Mouse (Mus musculus) liver, embryonic 12.5 days (tissue): ENCODE data around the gene Tmem86a. TPM values are rescaled to one million over a fixed set of nuclear protein-coding genes. Genes with fewer than 3 reads are reported as not detected.

Experiments
- ATAC-seq: fragments of 200-750 bp; cut with Nextera tagmentation; 2 replicates; pipeline ENCODE4 v1.8.0; 2017; ENCODE audit warnings: moderate number of reproducible peaks, mild to moderate bottlenecking, moderate library complexity
- H3K27ac ChIP-seq: fragments of 300-500 bp; sonication (generic); 2 replicates; pipeline ENCODE4 v1.5.1; 2016; ENCODE audit warnings: mild to moderate bottlenecking
- H3K27me3 ChIP-seq: fragments of 300-500 bp; sonication (generic); replicated peaks from 2 replicates; pipeline ENCODE4 v1.6.1; 2016; ENCODE audit warnings: mild to moderate bottlenecking, moderate library complexity
- H3K36me3 ChIP-seq: fragments of 300-500 bp; sonication (generic); 2 replicates; pipeline ENCODE4 v1.6.1; 2016; ENCODE audit warnings: mild to moderate bottlenecking, moderate library complexity
- H3K4me1 ChIP-seq: fragments of 300-500 bp; sonication (generic); 2 replicates; pipeline ENCODE4 v1.6.1; 2016
- H3K4me2 ChIP-seq: fragments of 300-500 bp; sonication (generic); 2 replicates; pipeline ENCODE4 v1.6.1; 2016; ENCODE audit warnings: mild to moderate bottlenecking, moderate library complexity
- H3K4me3 ChIP-seq: fragments of 300-500 bp; sonication (generic); 2 replicates; pipeline ENCODE4 v1.5.1; 2016; ENCODE audit warnings: mild to moderate bottlenecking, moderate library complexity
- H3K9ac ChIP-seq: fragments of 300-500 bp; sonication (generic); 2 replicates; pipeline ENCODE4 v1.6.1; 2016; ENCODE audit warnings: mild to moderate bottlenecking, moderate library complexity
- H3K9me3 ChIP-seq: fragments of 300-500 bp; sonication (generic); replicated peaks from 2 replicates; pipeline ENCODE4 v1.6.1; 2016; ENCODE audit warnings: mild to moderate bottlenecking, moderate library complexity
- WGBS: fragments of 180-500 bp; shearing (Covaris S2); methylation state at CpG from one replicate; pipeline ENCODE4 v1.1.7; 2016; ENCODE audit not compliant: insufficient replicate concordance; 5-methylcytosine and 5-hydroxymethylcytosine counted together
- polyA plus RNA-seq: library from polyadenylated mRNA; unstranded; fragments of >200 nt; fragmentation: Nextera tagmentation; extraction: Ambion mirVana; gene quantifications from 2 replicates; pipeline ENCODE4 v1.2.1, GENCODE M21; 2016

The Tmem86a gene
- polyA plus RNA-seq, 1 experiment from 2014 or later = 20.3 TPM

DNA sequence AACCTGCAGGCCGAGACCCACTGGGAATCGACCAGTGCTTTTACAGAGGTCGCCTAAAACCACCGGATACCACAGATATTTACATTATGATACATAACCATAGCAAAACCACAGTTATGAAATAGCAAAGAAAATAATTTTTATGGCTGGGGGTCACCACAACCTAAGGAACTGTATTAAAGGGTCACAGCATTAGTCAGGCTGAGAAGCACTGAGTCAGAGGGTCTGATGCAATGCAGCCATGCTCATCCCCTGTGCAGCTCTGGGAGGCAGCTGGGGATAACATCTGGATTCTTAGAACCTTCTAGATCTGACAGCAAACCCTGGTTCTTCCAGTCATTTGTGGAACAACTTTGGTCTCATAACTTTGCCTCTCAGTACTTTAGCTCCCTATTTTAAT is 19.0 kb upstream of the Tmem86a start:
- Histone ChIP-seq H3K9ac (no peak overlapping the region), H3K27ac (no peak overlapping the region), H3K9me3 (no peaks in the 10 kb centered on the region), H3K4me3 (no peak overlapping the region), H3K4me1 (no peaks in the 10 kb centered on the region), H3K27me3 (no peaks in the 10 kb centered on the region), H3K4me2 (no peak overlapping the region), H3K36me3 (no peaks in the 10 kb centered on the region)
- ATAC-seq = no peak
- WGBS = 64% methylated on average over 4 of the region's 4 CpGs

DNA sequence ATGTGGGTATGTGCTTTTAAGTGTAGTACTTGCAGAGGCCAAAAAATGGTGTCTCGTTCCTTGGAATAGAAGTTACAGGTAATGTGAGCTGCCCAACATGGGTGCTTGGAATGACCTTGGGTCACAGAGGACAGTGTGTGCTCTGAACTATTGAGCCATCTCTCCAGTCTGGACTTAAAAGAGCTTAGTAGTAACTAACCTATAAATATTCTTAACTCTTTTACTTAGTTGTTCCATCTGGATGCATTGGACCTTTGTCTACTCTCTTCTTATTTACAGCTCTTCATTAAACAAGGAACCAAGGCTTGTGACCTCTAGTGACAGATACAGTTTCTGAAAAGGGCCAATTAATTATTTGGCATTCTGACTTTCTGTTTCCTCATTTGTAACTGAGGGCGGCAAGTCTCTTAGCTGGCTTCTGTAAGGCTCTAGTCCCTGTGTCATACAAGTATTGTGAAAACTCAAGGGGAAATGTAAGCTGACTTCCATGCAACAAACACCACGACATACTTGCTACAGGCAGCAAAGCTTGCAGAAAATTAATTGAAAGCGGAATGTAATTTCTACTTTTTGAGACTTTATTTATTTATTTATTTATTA is 15.5 kb upstream of the Tmem86a start:
- H3K4me1 ChIP-seq = no peaks in the 10 kb centered on the region
- 73% methylated on average over 4 of the region's 4 CpGs for WGBS
- no peaks in the 10 kb centered on the region for H3K9me3 ChIP-seq
- H3K36me3 ChIP-seq = no peaks in the 10 kb centered on the region
- no peaks in the 10 kb centered on the region for H3K27me3 ChIP-seq
- no peak overlapping the region for H3K4me2 ChIP-seq
- H3K27ac ChIP-seq = no peak overlapping the region
- H3K4me3 ChIP-seq = no peak overlapping the region
- no peak for ATAC-seq
- no peak overlapping the region for H3K9ac ChIP-seq

DNA sequence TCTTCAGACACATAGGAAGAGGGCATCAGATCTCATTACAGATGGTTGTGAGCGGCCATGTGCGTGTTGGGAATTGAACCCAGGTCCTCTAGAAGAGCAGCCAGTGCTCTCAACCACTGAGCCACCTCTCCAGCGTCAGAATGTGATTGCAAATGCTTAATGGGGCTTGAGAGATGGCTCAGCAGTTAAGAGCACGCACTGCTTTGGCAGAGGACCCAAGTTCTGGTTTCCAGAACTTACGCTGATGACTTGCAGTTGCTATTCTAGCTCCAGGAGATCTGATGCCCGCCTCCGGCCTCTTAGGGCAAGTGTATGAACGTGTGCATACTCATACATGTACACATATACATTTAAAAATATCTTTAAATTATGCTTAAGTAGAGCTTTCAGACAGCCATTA is 15.0 kb upstream of the Tmem86a start:
- WGBS = 61% methylated on average over 8 of the region's 8 CpGs
- Histone ChIP-seq H3K4me2 (no peak overlapping the region), H3K36me3 (no peaks in the 10 kb centered on the region), H3K9me3 (no peaks in the 10 kb centered on the region), H3K9ac (no peak overlapping the region), H3K27ac (no peak overlapping the region), H3K4me1 (no peaks in the 10 kb centered on the region), H3K4me3 (no peak overlapping the region), H3K27me3 (no peaks in the 10 kb centered on the region)
- ATAC-seq = no peak

DNA sequence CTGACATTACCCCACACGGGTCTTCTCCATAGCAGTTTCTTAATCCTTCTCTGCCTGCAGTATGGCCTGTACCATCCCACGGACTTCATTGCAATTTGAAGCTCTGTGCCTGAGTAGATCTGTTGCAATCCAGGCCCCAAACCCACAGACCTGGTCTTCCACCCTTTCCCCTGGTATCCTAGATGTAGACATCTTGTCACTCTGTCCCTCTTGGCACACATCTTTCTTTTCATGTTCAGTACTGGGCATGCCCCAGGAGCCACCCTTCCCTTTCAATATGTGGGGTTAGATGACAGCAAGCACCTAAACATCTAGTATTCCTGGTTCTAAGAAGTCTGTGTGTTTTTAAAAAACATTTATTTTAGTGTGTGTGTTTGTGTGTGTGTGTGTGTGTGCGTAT is 8.7 kb upstream of the Tmem86a start:
- no peak overlapping the region for H3K4me3 ChIP-seq
- H3K27ac ChIP-seq = no peak overlapping the region
- H3K36me3 ChIP-seq = no peaks in the 10 kb centered on the region
- no peak for ATAC-seq
- no peaks in the 10 kb centered on the region for H3K4me1 ChIP-seq
- WGBS = 71% methylated on average over 3 of the region's 3 CpGs
- H3K9ac ChIP-seq = no peak overlapping the region
- no peak overlapping the region for H3K4me2 ChIP-seq
- H3K27me3 ChIP-seq = 0 out of 2 replicates have a peak, but pooled peaks cover 4% of the 10 kb centered on the region
- H3K9me3 ChIP-seq = no peaks in the 10 kb centered on the region

DNA sequence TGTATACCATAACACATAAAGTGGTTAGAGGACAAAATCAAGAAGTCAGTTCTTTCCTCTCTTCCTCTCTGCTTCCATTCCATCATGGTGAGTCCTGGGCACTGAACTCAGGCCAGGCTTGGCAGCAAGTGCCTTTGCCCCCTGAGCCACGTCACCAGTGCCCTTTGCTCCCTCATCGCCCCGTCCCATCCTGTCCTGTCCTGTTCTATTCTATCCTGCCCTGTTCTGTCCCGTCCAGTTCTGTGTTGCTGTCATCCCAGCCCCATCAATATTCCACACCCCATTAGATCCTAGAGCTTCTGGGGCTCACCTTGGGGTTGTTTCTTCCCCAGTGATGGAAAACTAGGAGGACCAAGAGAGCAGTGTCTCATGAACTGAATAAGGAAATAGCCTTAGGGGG is 8.3 kb upstream of the Tmem86a start:
- H3K9me3 ChIP-seq = no peaks in the 10 kb centered on the region
- no peak overlapping the region for H3K4me3 ChIP-seq
- ATAC-seq = 0 out of 2 replicates have a peak, but pooled peaks have one; percentile 44
- H3K27ac ChIP-seq = peak overlapping the region; percentile 68
- no peaks in the 10 kb centered on the region for H3K4me1 ChIP-seq
- 72% methylated on average over 4 of the region's 4 CpGs for WGBS
- no peak overlapping the region for H3K9ac ChIP-seq
- no peak overlapping the region for H3K4me2 ChIP-seq
- no peaks in the 10 kb centered on the region for H3K36me3 ChIP-seq
- 0 out of 2 replicates have a peak, but pooled peaks cover 6% of the 10 kb centered on the region for H3K27me3 ChIP-seq

DNA sequence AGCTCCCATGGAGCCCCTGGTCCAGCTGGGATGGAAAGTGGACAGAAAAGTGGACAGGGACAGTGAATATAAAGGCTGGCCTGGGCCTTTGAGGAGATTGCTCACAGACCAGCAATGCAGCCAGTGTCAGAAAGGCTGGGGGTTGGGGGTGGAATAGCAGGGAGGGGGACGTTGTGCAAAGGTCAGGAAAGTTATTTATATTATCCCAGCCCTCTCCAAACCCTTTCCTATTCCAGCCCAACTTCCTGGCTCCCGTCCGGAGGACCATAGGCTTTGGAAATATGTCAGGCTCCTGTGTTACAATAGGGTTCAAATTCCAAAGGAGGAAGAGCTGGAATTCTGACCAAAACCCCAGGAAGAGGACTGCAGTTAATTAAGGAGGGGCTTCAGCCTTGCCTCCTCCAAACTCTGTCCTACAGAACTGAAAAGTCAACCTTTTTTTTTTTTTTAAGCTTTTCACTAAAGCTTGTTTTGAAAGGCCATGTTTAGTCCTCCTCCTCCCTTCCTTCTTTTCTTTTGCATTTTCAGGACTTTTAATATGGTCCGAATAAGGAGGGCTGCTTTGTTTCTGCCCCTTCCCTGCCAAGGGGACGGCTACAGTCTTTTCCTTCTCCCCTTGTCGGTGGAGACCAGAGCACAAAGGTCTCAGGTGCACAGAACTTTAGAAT is 7.4 kb upstream of the Tmem86a start:
- Histone ChIP-seq H3K4me1 (no peaks in the 10 kb centered on the region), H3K36me3 (no peaks in the 10 kb centered on the region), H3K9me3 (no peaks in the 10 kb centered on the region), H3K4me3 (no peak overlapping the region), H3K27ac (peak overlapping the region; percentile 68), H3K4me2 (no peak overlapping the region), H3K27me3 (peaks cover 6% of the 10 kb centered on the region; the same call in 1 of the 2 replicates), H3K9ac (no peak overlapping the region)
- 33% methylated on average over 6 of the region's 6 CpGs for WGBS
- ATAC-seq = peak; percentile 62

DNA sequence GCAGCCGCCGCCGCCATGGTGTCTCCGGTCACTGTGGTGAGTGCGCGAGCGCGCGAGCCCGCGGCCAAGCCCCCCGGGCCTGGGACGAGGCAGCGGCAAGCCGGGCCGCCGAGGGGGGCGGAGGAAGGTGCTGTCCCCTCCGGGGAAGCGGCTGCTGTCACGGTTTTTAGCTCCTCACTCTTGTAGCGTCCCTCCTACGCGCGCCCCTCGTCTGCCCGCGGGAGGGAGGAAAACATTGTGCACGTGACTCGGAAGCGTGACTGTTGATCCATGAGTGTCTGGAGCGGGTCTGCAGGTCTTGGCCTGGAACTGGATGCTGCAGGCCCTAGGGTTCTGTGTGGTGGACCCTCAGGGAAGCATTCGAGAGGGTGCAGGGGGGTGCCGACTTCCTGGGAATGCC is 365 bp downstream of the Tmem86a start:
- Histone ChIP-seq H3K9me3 (no peaks in the 10 kb centered on the region), H3K4me1 (peaks cover 37% of the 10 kb centered on the region), H3K36me3 (peaks cover 17% of the 10 kb centered on the region), H3K4me2 (peak overlapping the region; percentile 99), H3K4me3 (peak overlapping the region; percentile 72), H3K27ac (peak overlapping the region; percentile 84), H3K9ac (peak overlapping the region; percentile 72), H3K27me3 (peaks cover 44% of the 10 kb centered on the region)
- peak; percentile 44 for ATAC-seq
- under 1% methylated on average over 29 of the region's 34 CpGs for WGBS

DNA sequence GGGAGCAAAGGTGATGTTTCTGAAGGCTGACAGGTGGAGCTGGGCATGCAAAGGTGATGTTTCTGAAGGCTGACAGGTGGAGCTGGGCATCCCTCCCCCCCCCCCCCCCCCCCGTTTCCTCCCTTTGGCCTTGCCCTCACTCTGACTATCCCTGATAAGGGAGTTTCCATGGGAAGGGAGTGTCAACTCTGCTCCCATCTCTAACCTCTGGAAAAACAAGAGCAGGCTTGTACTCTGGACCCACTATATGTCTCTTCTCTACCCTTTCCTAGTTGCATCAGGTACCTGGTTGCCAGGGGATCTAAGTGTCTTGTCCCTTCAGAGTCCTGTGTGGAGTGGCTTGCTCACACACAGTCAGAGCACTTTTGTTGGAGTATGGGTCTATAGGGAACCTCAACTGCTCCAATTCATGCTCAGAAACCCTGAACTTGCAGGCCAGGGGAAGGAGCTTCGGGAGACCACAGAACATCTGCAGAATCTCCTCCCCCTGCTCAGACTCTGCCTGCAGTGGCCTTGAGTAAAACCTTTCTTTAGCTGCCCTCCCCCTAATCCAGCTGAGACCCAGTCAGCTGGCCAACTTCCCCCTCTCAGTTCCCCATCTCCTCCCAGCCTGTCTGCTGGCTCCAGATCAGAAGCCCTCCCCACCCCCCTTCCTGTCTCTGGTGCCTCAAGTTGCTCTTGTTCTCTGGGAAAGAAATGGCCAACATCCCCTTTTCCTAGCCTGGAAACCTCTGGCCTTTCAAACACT is 1.2 kb downstream of the Tmem86a start:
- Histone ChIP-seq H3K36me3 (peaks cover 17% of the 10 kb centered on the region), H3K27ac (peak overlapping the region; percentile 84), H3K4me3 (peak overlapping the region; percentile 72), H3K27me3 (peaks cover 46% of the 10 kb centered on the region), H3K9ac (peak overlapping the region; percentile 72), H3K9me3 (no peaks in the 10 kb centered on the region), H3K4me2 (peak overlapping the region; percentile 99), H3K4me1 (peaks cover 40% of the 10 kb centered on the region)
- 0% methylated on average over 1 of the region's 2 CpGs for WGBS
- ATAC-seq = peak; percentile 22

DNA sequence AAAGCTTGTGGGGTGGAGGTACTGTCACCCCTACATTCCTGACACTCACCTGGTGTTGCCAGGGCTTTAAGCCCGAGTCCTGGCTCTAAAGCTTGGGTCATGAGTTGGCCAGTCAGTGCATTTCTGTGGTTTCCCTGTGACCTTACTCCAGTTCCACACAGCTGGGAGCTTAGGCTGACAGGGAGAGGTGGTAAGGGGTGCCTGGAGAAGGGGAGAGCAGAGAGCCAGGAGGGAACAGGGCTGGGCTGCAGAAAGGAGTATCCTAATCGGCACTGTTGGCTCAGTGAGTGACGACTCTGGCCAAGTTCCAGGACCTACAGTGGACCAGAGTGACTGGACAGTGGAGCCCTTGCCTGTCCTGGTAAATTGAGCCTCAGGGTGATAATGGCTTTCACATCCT is 1.9 kb downstream of the Tmem86a start:
- Histone ChIP-seq H3K9ac (peak overlapping the region; percentile 4), H3K36me3 (peaks cover 17% of the 10 kb centered on the region), H3K4me2 (peak overlapping the region; percentile 99), H3K27ac (peak overlapping the region; percentile 84), H3K4me3 (peak overlapping the region; percentile 72), H3K27me3 (peaks cover 51% of the 10 kb centered on the region), H3K4me1 (peaks cover 40% of the 10 kb centered on the region), H3K9me3 (no peaks in the 10 kb centered on the region)
- no peak for ATAC-seq
- WGBS = 10% methylated on average over 3 of the region's 3 CpGs

DNA sequence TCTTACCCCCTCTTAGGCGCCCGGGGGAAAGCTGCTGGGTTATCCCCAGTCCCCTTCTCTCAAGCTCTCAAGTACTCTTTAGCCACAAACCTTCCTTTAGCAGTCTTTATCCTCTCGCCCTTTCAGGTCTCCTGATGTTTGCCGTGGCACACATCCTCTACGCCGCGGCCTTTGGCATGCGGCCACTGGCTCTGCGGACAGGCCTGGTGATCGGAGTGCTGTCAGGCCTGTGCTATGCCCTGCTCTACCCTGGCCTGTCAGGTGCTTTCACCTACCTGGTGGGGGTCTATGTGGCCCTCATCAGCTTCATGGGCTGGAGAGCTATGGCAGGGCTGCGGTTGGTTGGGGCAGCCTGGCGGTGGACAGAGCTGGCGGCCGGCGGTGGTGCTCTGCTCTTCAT is 2.9 kb downstream of the Tmem86a start:
- 86% methylated on average over 15 of the region's 15 CpGs for WGBS
- H3K4me3 ChIP-seq = no peak overlapping the region
- no peak for ATAC-seq
- no peak overlapping the region for H3K9ac ChIP-seq
- no peak overlapping the region for H3K4me2 ChIP-seq
- H3K27ac ChIP-seq = no peak overlapping the region
- no peaks in the 10 kb centered on the region for H3K9me3 ChIP-seq
- H3K27me3 ChIP-seq = peaks cover 55% of the 10 kb centered on the region
- H3K4me1 ChIP-seq = peaks cover 40% of the 10 kb centered on the region
- H3K36me3 ChIP-seq = peaks cover 17% of the 10 kb centered on the region

DNA sequence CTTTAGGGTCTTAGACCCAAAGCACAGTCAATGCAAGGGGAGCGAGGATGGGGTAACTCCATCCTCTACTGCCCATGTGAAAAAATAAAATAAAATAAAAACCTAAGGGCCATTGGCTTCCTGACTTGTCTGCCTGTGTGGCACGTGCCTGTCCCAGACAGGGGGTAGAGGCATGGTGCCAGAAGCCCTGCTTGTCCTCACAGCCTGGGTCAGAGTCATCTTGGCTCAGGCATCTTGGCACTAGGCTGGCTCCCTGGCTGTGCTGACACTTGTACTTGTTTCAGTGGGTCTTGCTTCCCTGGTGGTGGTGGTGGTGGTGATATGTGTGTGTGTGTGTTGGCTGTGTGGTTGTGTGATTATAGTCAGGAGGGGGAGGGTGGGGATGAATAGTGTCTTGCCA is 4.3 kb downstream of the Tmem86a start:
- Histone ChIP-seq H3K4me1 (peaks cover 49% of the 10 kb centered on the region), H3K9ac (no peak overlapping the region), H3K27ac (no peak overlapping the region), H3K36me3 (peaks cover 17% of the 10 kb centered on the region), H3K27me3 (peaks cover 42% of the 10 kb centered on the region), H3K4me2 (no peak overlapping the region), H3K9me3 (no peaks in the 10 kb centered on the region), H3K4me3 (no peak overlapping the region)
- ATAC-seq = no peak
- 44% methylated on average over 2 of the region's 2 CpGs for WGBS

DNA sequence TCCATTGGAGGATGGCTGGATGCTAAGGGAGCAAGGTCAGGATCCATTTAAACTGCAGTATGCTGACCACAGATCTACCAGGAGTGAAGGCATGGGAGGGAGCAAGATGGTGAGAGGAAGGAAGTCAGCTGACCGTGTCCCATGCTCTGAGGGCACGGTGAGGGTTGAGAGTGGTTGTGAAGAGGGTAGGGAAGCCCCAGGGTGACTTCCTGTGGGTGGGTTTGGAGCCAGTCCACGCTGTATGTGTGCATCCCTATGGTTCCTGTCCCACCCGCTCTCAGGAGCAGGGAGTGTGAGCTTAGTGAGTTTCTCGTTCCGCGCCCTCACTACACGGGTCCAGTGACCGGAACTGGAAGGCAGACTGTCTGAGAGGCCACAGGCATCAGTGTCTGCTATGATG is 5.3 kb downstream of the Tmem86a start:
- Histone ChIP-seq H3K4me1 (peaks cover 43% of the 10 kb centered on the region), H3K9ac (no peak overlapping the region), H3K4me2 (no peak overlapping the region), H3K27ac (no peak overlapping the region), H3K4me3 (no peak overlapping the region), H3K27me3 (peaks cover 46% of the 10 kb centered on the region), H3K36me3 (peaks cover 17% of the 10 kb centered on the region), H3K9me3 (no peaks in the 10 kb centered on the region)
- 30% methylated on average over 9 of the region's 9 CpGs for WGBS
- ATAC-seq = no peak
